Mouse (Mus musculus): Measurements from ENCODE around the gene Lcmt2. TPM values are rescaled to one million over a fixed set of nuclear protein-coding genes. Genes with fewer than 3 reads are reported as not detected.
"Not testable (repeated sequence)": the region's sequence is repeated elsewhere in the genome, so short reads cannot be mapped to it uniquely, and the experiment has no call there.

Gene Lcmt2
- polyA plus RNA-seq, 1 experiment from 2014 or later = 14.3 TPM

GRCm38 (mm10) chr2:121127536-121127935 lies 12.9 kb downstream of the Lcmt2 start:
- H3K9ac ChIP-seq (ENCODE audit: low read depth, low read length) = no peak overlapping the region
- no peaks in the 10 kb centered on the region for H3K4me1 ChIP-seq (replicated peaks; ENCODE audit: control insufficient read depth, insufficient read depth, low read length)
- no peaks in the 10 kb centered on the region for H3K36me3 ChIP-seq (ENCODE audit: control insufficient read depth, insufficient read depth)
- H3K4me2 ChIP-seq (replicated peaks; ENCODE audit: low read depth) = no peak overlapping the region
- H3K27me3 ChIP-seq (replicated peaks; ENCODE audit: control insufficient read depth, insufficient read depth, low read length) = no peaks in the 10 kb centered on the region
- no peak for ATAC-seq
- 36% methylated on average over 1 of the region's 1 CpGs for WGBS
- H3K4me3 ChIP-seq (ENCODE audit: low read depth, low read length) = no peak overlapping the region
- no peak overlapping the region for H3K27ac ChIP-seq (ENCODE audit: low read depth, low read length)
- H3K9me3 ChIP-seq (ENCODE audit: control insufficient read depth) = no peaks in the 10 kb centered on the region
- TF ChIP-seq CTCF (IDR thresholded peaks at IDR 0.05; ENCODE audit: low read depth) = no peak

GRCm38 (mm10) chr2:121126302-121126701 lies 14.2 kb downstream of the Lcmt2 start:
- not testable (repeated sequence) for H3K9me3 ChIP-seq (ENCODE audit: control insufficient read depth); H3K4me2 ChIP-seq (replicated peaks; ENCODE audit: low read depth); H3K27me3 ChIP-seq (replicated peaks; ENCODE audit: control insufficient read depth, insufficient read depth, low read length); H3K36me3 ChIP-seq (ENCODE audit: control insufficient read depth, insufficient read depth); H3K4me3 ChIP-seq (ENCODE audit: low read depth, low read length); ATAC-seq; H3K4me1 ChIP-seq (replicated peaks; ENCODE audit: control insufficient read depth, insufficient read depth, low read length); H3K9ac ChIP-seq (ENCODE audit: low read depth, low read length); H3K27ac ChIP-seq (ENCODE audit: low read depth, low read length)
- 88% methylated on average over 5 of the region's 5 CpGs for WGBS

- no peak overlapping the region for H3K4me3 ChIP-seq (ENCODE audit: low read depth, low read length)
- no peaks in the 10 kb centered on the region for H3K9me3 ChIP-seq (ENCODE audit: control insufficient read depth)
- no peak overlapping the region for H3K4me2 ChIP-seq (replicated peaks; ENCODE audit: low read depth)
- no peaks in the 10 kb centered on the region for H3K36me3 ChIP-seq (ENCODE audit: control insufficient read depth, insufficient read depth)
- H3K9ac ChIP-seq (ENCODE audit: low read depth, low read length) = no peak overlapping the region
- no peak for TF ChIP-seq CTCF (IDR thresholded peaks at IDR 0.05; ENCODE audit: low read depth)
- 95% methylated on average over 3 of the region's 3 CpGs for WGBS
- no peaks in the 10 kb centered on the region for H3K27me3 ChIP-seq (replicated peaks; ENCODE audit: control insufficient read depth, insufficient read depth, low read length)
- no peaks in the 10 kb centered on the region for H3K4me1 ChIP-seq (replicated peaks; ENCODE audit: control insufficient read depth, insufficient read depth, low read length)
- no peak overlapping the region for H3K27ac ChIP-seq (ENCODE audit: low read depth, low read length)
- ATAC-seq = no peak
Measured at GRCm38 (mm10) chr2:121119260-121119659, 21.2 kb downstream of the Lcmt2 start.

GRCm38 (mm10) chr2:121115418-121115817 lies 25.0 kb downstream of the Lcmt2 start:
- no peak for TF ChIP-seq CTCF (IDR thresholded peaks at IDR 0.05; ENCODE audit: low read depth)
- H3K36me3 ChIP-seq (ENCODE audit: control insufficient read depth, insufficient read depth) = no peaks in the 10 kb centered on the region
- H3K9ac ChIP-seq (ENCODE audit: low read depth, low read length) = no peak overlapping the region
- WGBS = 85% methylated on average over 2 of the region's 2 CpGs
- no peaks in the 10 kb centered on the region for H3K27me3 ChIP-seq (replicated peaks; ENCODE audit: control insufficient read depth, insufficient read depth, low read length)
- no peak overlapping the region for H3K4me2 ChIP-seq (replicated peaks; ENCODE audit: low read depth)
- no peak for ATAC-seq
- H3K27ac ChIP-seq (ENCODE audit: low read depth, low read length) = no peak overlapping the region
- H3K4me1 ChIP-seq (replicated peaks; ENCODE audit: control insufficient read depth, insufficient read depth, low read length) = no peaks in the 10 kb centered on the region
- no peaks in the 10 kb centered on the region for H3K9me3 ChIP-seq (ENCODE audit: control insufficient read depth)
- H3K4me3 ChIP-seq (ENCODE audit: low read depth, low read length) = no peak overlapping the region

- H3K9ac ChIP-seq (ENCODE audit: low read depth, low read length) = no peak within 1 kb of the TSS
- H3K27me3 ChIP-seq (replicated peaks; ENCODE audit: control insufficient read depth, insufficient read depth, low read length) = no peaks in the 10 kb centered on the region
- no peaks in the 10 kb centered on the region for H3K4me1 ChIP-seq (replicated peaks; ENCODE audit: control insufficient read depth, insufficient read depth, low read length)
- no peaks in the 10 kb centered on the region for H3K9me3 ChIP-seq (ENCODE audit: control insufficient read depth)
- no peak for TF ChIP-seq CTCF (IDR thresholded peaks at IDR 0.05; ENCODE audit: low read depth)
- ATAC-seq = no peak
- no peak within 1 kb of the TSS for H3K27ac ChIP-seq (ENCODE audit: low read depth, low read length)
- H3K36me3 ChIP-seq (ENCODE audit: control insufficient read depth, insufficient read depth) = no peaks in the 10 kb centered on the region
- H3K4me3 ChIP-seq (ENCODE audit: low read depth, low read length) = no peak within 1 kb of the TSS
- 88% methylated on average over 4 of the region's 4 CpGs for WGBS
- H3K4me2 ChIP-seq (replicated peaks; ENCODE audit: low read depth) = no peak within 1 kb of the TSS
Measured at GRCm38 (mm10) chr2:121109695-121110094, 30.8 kb downstream of the Lcmt2 start, which contains the start of gene Tgm7. Gene Tgm7, minus strand, starts transcription at chr2:121109795.

GRCm38 (mm10) chr2:121105940-121106339 lies 34.5 kb downstream of the Lcmt2 start:
- no peak overlapping the region for H3K27ac ChIP-seq (ENCODE audit: low read depth, low read length)
- ATAC-seq = no peak

GRCm38 (mm10) chr2:121102051-121102450 lies 38.4 kb downstream of the Lcmt2 start:
- peak; percentile 89 for TF ChIP-seq CTCF (IDR thresholded peaks at IDR 0.05; ENCODE audit: low read depth)
- no peaks in the 10 kb centered on the region for H3K4me1 ChIP-seq (replicated peaks; ENCODE audit: control insufficient read depth, insufficient read depth, low read length)
- no peak overlapping the region for H3K9ac ChIP-seq (ENCODE audit: low read depth, low read length)
- H3K4me2 ChIP-seq (replicated peaks; ENCODE audit: low read depth) = peak overlapping the region; percentile 14; the same call in 1 of the 2 replicates
- no peaks in the 10 kb centered on the region for H3K27me3 ChIP-seq (replicated peaks; ENCODE audit: control insufficient read depth, insufficient read depth, low read length)
- no peaks in the 10 kb centered on the region for H3K9me3 ChIP-seq (ENCODE audit: control insufficient read depth)
- ATAC-seq = no peak
- H3K36me3 ChIP-seq (ENCODE audit: control insufficient read depth, insufficient read depth) = no peaks in the 10 kb centered on the region
- no peak overlapping the region for H3K27ac ChIP-seq (ENCODE audit: low read depth, low read length)
- WGBS = 16% methylated on average over 9 of the region's 9 CpGs
- no peak overlapping the region for H3K4me3 ChIP-seq (ENCODE audit: low read depth, low read length)

More at GRCm38 (mm10) chr2:121105940-121106339, 34.5 kb downstream of the Lcmt2 start:
- H3K4me3 ChIP-seq (ENCODE audit: low read depth, low read length) = no peak overlapping the region
- no peaks in the 10 kb centered on the region for H3K4me1 ChIP-seq (replicated peaks; ENCODE audit: control insufficient read depth, insufficient read depth, low read length)
- no peak overlapping the region for H3K9ac ChIP-seq (ENCODE audit: low read depth, low read length)
- H3K36me3 ChIP-seq (ENCODE audit: control insufficient read depth, insufficient read depth) = no peaks in the 10 kb centered on the region
- no peak for TF ChIP-seq CTCF (IDR thresholded peaks at IDR 0.05; ENCODE audit: low read depth)
- no peaks in the 10 kb centered on the region for H3K9me3 ChIP-seq (ENCODE audit: control insufficient read depth)
- H3K4me2 ChIP-seq (replicated peaks; ENCODE audit: low read depth) = no peak overlapping the region
- H3K27me3 ChIP-seq (replicated peaks; ENCODE audit: control insufficient read depth, insufficient read depth, low read length) = no peaks in the 10 kb centered on the region
